Mouse (Mus musculus) left cerebral cortex, postnatal 10 days (tissue): Measurements from ENCODE around the gene R3hdml. TPM values are rescaled to one million over a fixed set of nuclear protein-coding genes. Genes with fewer than 3 reads are reported as not detected.
A peak's percentile ranks its signal among the peaks of the same experiment; 100 is the strongest.

ENCODE experiments used
- DNase-seq, 2 experiments: peaks; one replicate each; pipeline ENCODE4 v3.0.0; 2021 to 2022; ENCODE audit warnings: low spot score in 2 of 2, mixed read lengths in 1 of 2; ENCODE audit errors: extremely low spot score in 1 of 2
- intact Hi-C: fragments of 180-260 bp; cut with DNase I; formaldehyde crosslinking; loops from one replicate; pipeline ENCODE4 v1.15.1; 2025
- total RNA-seq, 2 experiments: library from RNA; stranded (reverse); gene quantifications; 2 replicates each; pipeline ENCODE4 v1.2.3; 2021

Gene R3hdml
- total RNA-seq, 2 experiments from 2014 or later = 0.55 TPM; not detected in 1

GRCm38 (mm10) chr2:163531917-163532316 lies 39.8 kb downstream of the R3hdml start:
- intact Hi-C loops = loop anchor here (10.0 kb wide), 2 partner anchors 183 to 303 kb away; no protein-coding TSS in a partner anchor

GRCm38 (mm10) chr2:163533226-163533625 lies 41.1 kb downstream of the R3hdml start:
- DNase-seq = no peak
- intact Hi-C loops = loop anchor here (10.0 kb wide), 2 partner anchors 182 to 302 kb away; no protein-coding TSS in a partner anchor

More at GRCm38 (mm10) chr2:163531917-163532316, 39.8 kb downstream of the R3hdml start:
- peak; percentile 39 to 83 for DNase-seq

DNA sequence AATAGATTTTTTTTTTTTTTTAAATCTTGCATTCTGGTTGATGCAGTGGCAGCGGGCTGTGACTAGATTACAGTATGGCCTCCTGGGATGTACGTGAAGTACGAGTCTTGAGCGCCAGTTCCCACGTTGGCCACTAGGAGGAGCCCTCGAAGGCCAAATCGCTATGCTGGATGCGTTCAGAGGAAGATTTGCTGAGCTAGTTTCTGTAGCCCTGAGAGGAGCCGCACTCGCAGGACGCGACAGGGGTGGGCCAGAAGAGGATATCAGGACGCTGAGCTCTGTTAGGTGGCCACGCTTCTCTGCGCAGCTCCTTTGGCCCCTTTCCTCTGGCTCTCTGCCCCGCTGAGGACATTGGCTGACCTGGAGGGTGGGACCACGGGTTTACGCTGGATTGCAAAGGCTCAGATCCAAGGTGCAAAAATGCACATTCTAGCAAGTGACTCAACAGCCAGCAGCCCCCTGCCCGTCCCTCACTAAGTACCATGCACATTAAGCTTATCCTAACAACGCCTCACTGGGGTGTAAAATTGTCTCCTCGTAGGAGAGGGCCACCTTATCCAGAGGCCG lies 42.9 kb downstream of the R3hdml start:
- intact Hi-C loops = loop anchor here (10.0 kb wide), 2 partner anchors 180 to 300 kb away; no protein-coding TSS in a partner anchor
- DNase-seq = peak; percentile 90 to 92

- intact Hi-C loops = loop anchor here (2.0 to 10.0 kb wide), 3 partner anchors 57 to 297 kb away; no protein-coding TSS in a partner anchor
- DNase-seq = no peak
Measured at GRCm38 (mm10) chr2:163537443-163537842, 45.3 kb downstream of the R3hdml start.

- intact Hi-C loops = loop anchor here (10.0 kb wide), 2 partner anchors 176 to 296 kb away; no protein-coding TSS in a partner anchor
- no peak for DNase-seq
Measured at GRCm38 (mm10) chr2:163538410-163538809, 46.3 kb downstream of the R3hdml start.

DNA sequence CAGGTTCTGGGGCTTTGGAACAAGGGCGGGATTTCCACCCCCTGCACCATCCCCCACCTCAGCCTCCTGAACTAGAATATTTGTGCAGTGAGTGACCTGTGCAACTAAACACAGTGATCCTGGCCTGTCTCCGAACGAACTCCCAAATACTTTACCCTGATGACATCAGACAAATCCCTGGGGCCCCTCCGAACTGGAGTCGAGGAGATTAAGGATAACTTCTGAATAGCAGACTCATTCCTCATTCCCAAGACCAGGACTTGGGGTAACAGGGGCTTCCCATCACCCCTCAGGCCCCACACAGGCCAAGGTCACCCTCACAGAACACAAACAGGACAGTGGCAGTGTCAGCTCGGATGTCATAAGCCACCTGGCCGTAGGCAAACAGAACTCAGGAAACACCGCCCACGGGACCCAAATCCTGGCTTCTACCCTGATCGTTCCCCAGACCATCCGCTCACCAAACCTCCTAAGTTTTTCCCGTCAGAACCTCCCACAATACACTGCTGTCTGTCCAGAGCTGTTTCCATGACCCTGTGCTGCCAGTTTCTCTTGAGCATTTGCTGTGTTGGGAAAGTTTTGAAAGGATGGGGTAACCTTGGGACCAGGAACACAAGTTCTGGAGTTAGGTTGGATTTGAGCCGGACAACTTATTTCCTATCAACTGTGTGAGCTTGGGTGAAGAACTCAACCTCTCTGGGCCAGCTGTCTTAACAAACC lies 47.4 kb downstream of the R3hdml start:
- intact Hi-C loops = loop anchor here (10.0 kb wide), 2 partner anchors 175 to 295 kb away; no protein-coding TSS in a partner anchor
- DNase-seq = no peak

GRCm38 (mm10) chr2:163540231-163541117 lies 48.4 kb downstream of the R3hdml start:
- DNase-seq = no peak
- intact Hi-C loops = no loop called here

GRCm38 (mm10) chr2:163541568-163542182 lies 49.6 kb downstream of the R3hdml start:
- DNase-seq = no peak
- intact Hi-C loops = no loop called here

- no peak for DNase-seq
- intact Hi-C loops = no loop called here
Measured at GRCm38 (mm10) chr2:163542674-163543073, 50.6 kb downstream of the R3hdml start.

DNA sequence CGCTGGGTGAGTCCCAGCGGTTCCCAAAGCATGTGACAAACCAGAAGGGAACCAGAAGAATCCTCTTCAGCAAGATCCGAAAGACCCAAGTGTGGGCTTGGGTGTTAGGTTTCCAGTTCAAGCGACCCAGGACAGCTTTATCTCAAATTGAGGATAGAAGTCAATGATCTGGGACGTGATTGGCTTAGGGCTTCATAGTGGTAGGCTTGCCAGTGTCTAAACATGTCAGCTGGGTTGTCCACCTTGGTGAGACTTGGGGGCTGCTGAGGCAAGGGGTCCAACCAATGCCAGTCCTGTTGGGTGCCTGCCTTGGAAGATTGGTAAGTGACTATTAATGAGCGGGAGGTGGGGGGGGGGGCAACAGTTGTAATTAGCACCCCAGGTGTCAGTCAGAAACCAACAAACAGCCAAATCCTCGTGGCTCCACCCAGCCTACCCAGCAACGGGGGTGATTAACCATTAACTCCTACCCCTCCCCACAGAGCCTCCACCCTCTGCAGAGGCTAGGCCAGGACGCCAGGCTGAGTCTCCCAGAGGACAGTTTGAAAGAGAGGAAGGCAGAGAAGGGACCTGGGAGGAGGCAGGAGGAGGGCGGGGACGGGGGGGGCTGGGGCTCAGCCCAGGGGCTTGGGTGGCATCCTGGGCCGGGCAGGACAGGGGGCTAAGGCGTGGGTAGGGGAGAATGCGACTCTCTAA lies 54.7 kb downstream of the R3hdml start:
- intact Hi-C loops = no loop called here
- DNase-seq = no peak

GRCm38 (mm10) chr2:163548822-163549221 lies 56.7 kb downstream of the R3hdml start:
- intact Hi-C loops = no loop called here
- no peak for DNase-seq

DNA sequence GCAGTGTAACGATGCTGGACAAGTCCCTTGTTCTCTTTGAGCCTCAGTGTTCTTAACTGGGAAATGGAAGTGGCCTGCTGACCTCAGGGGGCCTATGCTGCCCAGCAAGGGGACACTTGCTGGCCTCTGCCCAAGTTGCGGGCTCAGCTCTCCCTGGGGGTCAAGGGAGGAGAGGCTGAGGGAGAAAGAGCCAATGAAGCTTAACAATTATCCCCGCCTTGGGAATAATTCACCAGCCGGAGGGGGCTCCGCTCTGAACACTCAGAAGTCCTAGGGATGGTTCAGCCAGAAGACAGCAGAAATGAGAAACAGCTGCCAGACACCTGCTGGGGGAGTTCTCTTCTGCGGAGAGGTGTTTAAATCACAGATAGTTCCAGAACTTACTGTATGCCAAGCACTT lies 57.7 kb downstream of the R3hdml start:
- DNase-seq = no peak

More for the DNA sequence above, 57.7 kb downstream of the R3hdml start:
- intact Hi-C loops = no loop called here

Other genes starting within 250 kb of the R3hdml start
- gene Jph2, start 94.3 kb upstream of the R3hdml start, total RNA-seq = under 1 TPM; 0.61 to 0.75 TPM
- 10 to 100 TPM; 19.5 to 21.6 TPM for gene Oser1, start 67.6 kb upstream of the R3hdml start, total RNA-seq
- gene Gdap1l1, start 53.8 kb upstream of the R3hdml start, total RNA-seq = 10 to 100 TPM; 95.2 to 95.5 TPM
- 10 to 100 TPM; 17.0 to 18.9 TPM for gene Fitm2, start 19.7 kb upstream of the R3hdml start, total RNA-seq
- gene Hnf4a, start 14.5 kb downstream of the R3hdml start, total RNA-seq = not detected
- 10 to 100 TPM; 54.9 to 59.8 TPM for gene Ttpal, start 110.0 kb downstream of the R3hdml start, total RNA-seq
- 100 to 1,000 TPM; 213 to 225 TPM for gene Serinc3, start 152.8 kb downstream of the R3hdml start, total RNA-seq
- gene Pkig, start 166.1 kb downstream of the R3hdml start, total RNA-seq = 10 to 100 TPM; 95.0 to 98.5 TPM